Mouse (Mus musculus) ES-Bruce4 (cell line): Measurements from ENCODE around the gene Mei4.

Source experiments
- CTCF ChIP-seq: IDR thresholded peaks from one replicate; pipeline ENCODE4 v1.8.1; 2011; ENCODE audit warnings: low read depth, low read length
- EP300 ChIP-seq: IDR thresholded peaks from 2 replicates; pipeline ENCODE4 v1.6.1; 2011; ENCODE audit warnings: low read depth, low read length; ENCODE audit not compliant: insufficient read depth
- POLR2A ChIP-seq: IDR thresholded peaks from one replicate; pipeline ENCODE4 v1.8.1; 2011; ENCODE audit warnings: low read length; ENCODE audit not compliant: insufficient read depth

DNA sequence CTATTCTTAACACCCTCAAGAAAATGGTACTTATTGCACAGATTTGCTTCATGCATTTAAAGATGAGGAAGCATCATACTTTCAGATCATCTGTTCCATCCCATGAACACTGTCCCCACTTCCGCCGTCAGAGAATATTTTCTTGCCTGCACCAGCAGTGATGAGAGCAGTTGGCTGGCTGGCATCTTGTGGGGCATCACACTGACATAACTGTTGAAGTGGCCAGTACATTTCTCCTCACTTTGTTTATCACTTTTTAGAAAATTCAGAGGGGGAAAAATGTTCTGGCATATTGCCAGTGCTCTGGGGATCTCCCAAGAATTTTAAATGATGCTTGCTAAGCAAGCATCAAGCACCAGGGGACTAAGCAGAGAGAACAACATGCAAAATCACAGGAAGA lies 251.4 kb downstream of the Mei4 start:
- TF ChIP-seq EP300 (no peak), POLR2A (no peak), CTCF (no peak)
